ENCODE assay signal across 14 mouse cellular contexts in the genomic region with DNA sequence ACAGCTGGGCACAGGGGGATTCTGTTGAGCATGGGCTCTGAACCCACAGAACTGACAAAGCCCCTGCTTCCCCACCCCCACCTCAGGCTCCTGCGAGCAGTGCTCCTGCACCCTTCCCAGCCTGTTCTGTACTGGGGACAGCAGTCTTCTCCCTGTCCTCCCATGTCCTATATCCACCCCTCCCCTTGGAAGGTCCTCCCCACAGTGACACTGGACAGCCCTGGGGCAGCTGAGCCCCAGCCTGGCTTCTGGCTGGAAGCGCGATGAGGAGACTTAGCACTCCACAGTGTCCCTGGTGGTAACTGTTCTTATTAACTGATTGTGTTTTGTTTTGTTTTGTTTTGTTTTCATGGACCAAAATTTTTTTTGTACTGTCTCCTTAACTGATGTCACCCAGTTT. TPM values are rescaled to one million over a fixed set of nuclear protein-coding genes. Genes with fewer than 3 reads are reported as not detected.
DNase-seq lines count a peak whose midpoint lies in the region; ATAC-seq and TF ChIP-seq lines count a peak whose summit lies in the region.
"Had no signal": no experiment of that assay in that cellular context is flagged by ENCODE, and none has a peak within 500 bp of the region (broad histone marks: within the 10 kb centered on the region; RNA-seq: fewer than 3 reads in every experiment).

No protein-coding gene starts in this region.

- peaks cover 71% of the 10 kb centered on the region for H3K36me3 ChIP-seq in heart, embryonic 12.5 days
- H3K36me3 ChIP-seq in ES-Bruce4 (ENCODE audit: control insufficient read depth, insufficient read depth, low read length, poor library complexity, severe bottlenecking), result peaks cover 29% of the 10 kb centered on the region
- H3K36me3 ChIP-seq in hindbrain, postnatal 0 days (ENCODE audit: insufficient read depth, low read length), result peaks cover 52% of the 10 kb centered on the region

- peak overlapping the region; percentile 85 for H3K27ac ChIP-seq in heart, embryonic 12.5 days (ENCODE audit: poor library complexity, severe bottlenecking)
- peak overlapping the region; percentile 13; the same call in 1 of the 2 replicates for H3K27ac ChIP-seq in ES-Bruce4 (ENCODE audit: insufficient read depth, low read length)
- H3K27ac ChIP-seq in hindbrain, postnatal 0 days, result no peak overlapping the region

- DNase-seq in heart, postnatal 25 days (ENCODE audit: low spot score), result no peak
- peak; percentile 42 to 53 for DNase-seq in adrenal gland, postnatal 36 days
- no peak for DNase-seq in hindbrain, postnatal 0 days (ENCODE audit: low spot score)
- DNase-seq in c-Kit-positive CD71-positive TER-119-positive erythroid progenitor cells, embryonic 14.5 days (ENCODE audit: low spot score), result no peak
- DNase-seq in gastrocnemius, adult 18-20 months (ENCODE audit: low spot score), result no peak
- DNase-seq: cerebellum, adult 11 months; kidney, adult 8-10 months; lung, adult 18-20 months had no signal

- H3K27me3 ChIP-seq in heart, embryonic 12.5 days (replicated peaks), result no peaks in the 10 kb centered on the region
- no peaks in the 10 kb centered on the region for H3K27me3 ChIP-seq in ES-Bruce4 (ENCODE audit: control insufficient read depth, insufficient read depth, low read length, poor library complexity, severe bottlenecking)
- H3K27me3 ChIP-seq in hindbrain, postnatal 0 days (ENCODE audit: insufficient read depth, low read length), result no peaks in the 10 kb centered on the region

- H3K4me2 ChIP-seq in heart, embryonic 12.5 days, result no peak overlapping the region
- no peak overlapping the region for H3K4me2 ChIP-seq in hindbrain, postnatal 0 days (ENCODE audit: low read depth, low read length)

- H3K9ac ChIP-seq in heart, embryonic 12.5 days, result peak overlapping the region; percentile 53
- no peak overlapping the region for H3K9ac ChIP-seq in ES-Bruce4 (ENCODE audit: low read depth, poor library complexity, severe bottlenecking)
- H3K9ac ChIP-seq in hindbrain, postnatal 0 days (replicated peaks; ENCODE audit: low read length), result no peak overlapping the region

- no peak for TF ChIP-seq CTCF in ES-Bruce4 (IDR thresholded peaks at IDR 0.05; ENCODE audit: low read depth, low read length)
- peak; percentile 24; the same call in 1 of the 2 replicates for TF ChIP-seq CTCF in hindbrain, postnatal 0 days (IDR thresholded peaks at IDR 0.05; ENCODE audit: low read depth)

- ATAC-seq in heart, embryonic 12.5 days (ENCODE audit: insufficient number of reproducible peaks, low FRiP score), result peak; percentile 9; the same call in 1 of the 2 replicates
- 0 out of 2 replicates have a peak, but pooled peaks have one; percentile 5 for ATAC-seq in hindbrain, postnatal 0 days
- ATAC-seq: activated CD4-positive, CD25-positive, alpha-beta regulatory T cell, adult 4 months had no signal

- intact Hi-C loops in heart, postnatal 25 days (cut with DNase I), result no loop called here

- peaks cover 53% of the 10 kb centered on the region for H3K4me1 ChIP-seq in heart, embryonic 12.5 days (replicated peaks)
- H3K4me1 ChIP-seq in ES-Bruce4 (ENCODE audit: control insufficient read depth, insufficient read depth, low read length), result peaks cover 10% of the 10 kb centered on the region
- H3K4me1 ChIP-seq in hindbrain, postnatal 0 days (ENCODE audit: insufficient read depth, low read length), result peaks cover 16% of the 10 kb centered on the region

- no peak for TF ChIP-seq POLR2A in ES-Bruce4 (IDR thresholded peaks at IDR 0.05; ENCODE audit: insufficient read depth, low read length)

- TF ChIP-seq EP300 in ES-Bruce4 (IDR thresholded peaks at IDR 0.05; ENCODE audit: insufficient read depth, low read depth, low read length), result no peak

- no peaks in the 10 kb centered on the region for H3K9me3 ChIP-seq in heart, embryonic 12.5 days (replicated peaks)
- H3K9me3 ChIP-seq in ES-Bruce4 (replicated peaks; ENCODE audit: control insufficient read depth, insufficient read depth, low read length, poor library complexity, severe bottlenecking), result no peaks in the 10 kb centered on the region
- no peaks in the 10 kb centered on the region for H3K9me3 ChIP-seq in hindbrain, postnatal 0 days (ENCODE audit: low read length)
- H3K9me3 ChIP-seq: megakaryocyte, embryonic 14.5 days had no signal

- 57% methylated on average over 3 of the region's 3 CpGs for WGBS in heart, embryonic 12.5 days
- 64% methylated on average over 3 of the region's 3 CpGs for whole genome bisulfite sequencing in hindbrain, postnatal 0 days

- no peak overlapping the region for H3K4me3 ChIP-seq in heart, embryonic 12.5 days
- no peak overlapping the region for H3K4me3 ChIP-seq in ES-Bruce4 (ENCODE audit: low read depth, low read length)
- no peak overlapping the region for H3K4me3 ChIP-seq in hindbrain, postnatal 0 days (ENCODE audit: low read length)
- H3K4me3 ChIP-seq: megakaryocyte, embryonic 14.5 days had no signal

RNA-seq across cellular contexts. Expression of gene Gpd1, which starts 3.7 kb away (rescaled TPM):
- polyA plus RNA-seq in heart, embryonic 12.5 days (2016; fragmentation: Nextera tagmentation; extraction: Ambion mirVana), result 0.77 and 1.1 TPM in 2 replicates
- total RNA-seq in heart, postnatal 25 days (2021), result 10 to 100 TPM; 54.1 to 67.6 TPM
- polyA plus RNA-seq in ES-Bruce4 (2011; ENCODE audit: insufficient read depth, insufficient read length, low read depth, missing spikeins), result 0.28 and 1.9 TPM in 2 replicates
- 1,000 to 10,000 TPM in 1 of 2 experiments, 100 to 1,000 TPM in 1; 945 to 1,041 TPM for total RNA-seq in adrenal gland, postnatal 36 days (2021)
- total RNA-seq in hindbrain, postnatal 0 days (2014; rRNA removed), result 2.8 and 3.7 TPM in 2 replicates
- 2.5 TPM in 2 replicates for polyA plus RNA-seq in hindbrain, postnatal 0 days (2015; fragmentation: Nextera tagmentation; extraction: Ambion mirVana)
- total RNA-seq in gastrocnemius, adult 18-20 months (2021), result 100 to 1,000 TPM; 366 to 449 TPM

RNA-seq across cellular contexts. Expression of gene Gm17349, which starts 8.3 kb away (rescaled TPM):
- polyA plus RNA-seq in heart, embryonic 12.5 days (2016; fragmentation: Nextera tagmentation; extraction: Ambion mirVana), result not detected in 2 replicates
- 1 to 10 TPM; 2.8 to 4.2 TPM for total RNA-seq in heart, postnatal 25 days (2021)
- polyA plus RNA-seq in ES-Bruce4 (2011; ENCODE audit: insufficient read depth, insufficient read length, low read depth, missing spikeins), result not detected in 2 replicates
- 10 to 100 TPM; 19.6 to 24.6 TPM for total RNA-seq in adrenal gland, postnatal 36 days (2021)
- not detected in 2 replicates for total RNA-seq in hindbrain, postnatal 0 days (2014; rRNA removed)
- not detected in 2 replicates for polyA plus RNA-seq in hindbrain, postnatal 0 days (2015; fragmentation: Nextera tagmentation; extraction: Ambion mirVana)
- total RNA-seq in gastrocnemius, adult 18-20 months (2021), result not detected
- polyA plus RNA-seq: activated CD4-positive, CD25-positive, alpha-beta regulatory T cell, adult 4 months; gonadal fat pad, adult 2 months; limb, embryonic 11.5 days had no signal

RNA-seq across cellular contexts. Expression of gene Smarcd1, which starts 11.6 kb away (rescaled TPM):
- 25.5 and 29.3 TPM in 2 replicates for polyA plus RNA-seq in heart, embryonic 12.5 days (2016; fragmentation: Nextera tagmentation; extraction: Ambion mirVana)
- 10 to 100 TPM; 23.5 to 25.3 TPM for total RNA-seq in heart, postnatal 25 days (2021)
- polyA plus RNA-seq in ES-Bruce4 (2011; ENCODE audit: insufficient read depth, insufficient read length, low read depth, missing spikeins), result 92.3 and 100 TPM in 2 replicates
- 10 to 100 TPM; 40.8 to 51.2 TPM for total RNA-seq in adrenal gland, postnatal 36 days (2021)
- 74.0 and 89.4 TPM in 2 replicates for total RNA-seq in hindbrain, postnatal 0 days (2014; rRNA removed)
- polyA plus RNA-seq in hindbrain, postnatal 0 days (2015; fragmentation: Nextera tagmentation; extraction: Ambion mirVana), result 78.1 and 91.2 TPM in 2 replicates
- total RNA-seq in gastrocnemius, adult 18-20 months (2021), result 1 to 10 TPM; 5.8 to 7.4 TPM

RNA-seq across cellular contexts. Expression of gene Cox14, which starts 11.8 kb away (rescaled TPM):
- 168 and 170 TPM in 2 replicates for polyA plus RNA-seq in heart, embryonic 12.5 days (2016; fragmentation: Nextera tagmentation; extraction: Ambion mirVana)
- 100 to 1,000 TPM; 227 to 229 TPM for total RNA-seq in heart, postnatal 25 days (2021)
- 36.3 and 37.8 TPM in 2 replicates for polyA plus RNA-seq in ES-Bruce4 (2011; ENCODE audit: insufficient read depth, insufficient read length, low read depth, missing spikeins)
- total RNA-seq in adrenal gland, postnatal 36 days (2021), result 100 to 1,000 TPM; 227 to 257 TPM
- 61.2 and 101 TPM in 2 replicates for total RNA-seq in hindbrain, postnatal 0 days (2014; rRNA removed)
- polyA plus RNA-seq in hindbrain, postnatal 0 days (2015; fragmentation: Nextera tagmentation; extraction: Ambion mirVana), result 201 and 202 TPM in 2 replicates
- total RNA-seq in gastrocnemius, adult 18-20 months (2021), result 100 to 1,000 TPM; 139 to 156 TPM

RNA-seq across cellular contexts. Expression of gene Asic1, which starts 43.4 kb away (rescaled TPM):
- 2.6 and 3.2 TPM in 2 replicates for polyA plus RNA-seq in heart, embryonic 12.5 days (2016; fragmentation: Nextera tagmentation; extraction: Ambion mirVana)
- total RNA-seq in heart, postnatal 25 days (2021), result under 1 TPM; 0.48 to 0.55 TPM
- polyA plus RNA-seq in ES-Bruce4 (2011; ENCODE audit: insufficient read depth, insufficient read length, low read depth, missing spikeins), result 3.9 and 4.1 TPM in 2 replicates
- under 1 TPM; 0.53 to 0.56 TPM for total RNA-seq in adrenal gland, postnatal 36 days (2021)
- 127 and 143 TPM in 2 replicates for total RNA-seq in hindbrain, postnatal 0 days (2014; rRNA removed)
- polyA plus RNA-seq in hindbrain, postnatal 0 days (2015; fragmentation: Nextera tagmentation; extraction: Ambion mirVana), result 32.0 and 37.1 TPM in 2 replicates
- under 1 TPM in 1 of 2 experiments, not detected in 1; 0.11 TPM for total RNA-seq in gastrocnemius, adult 18-20 months (2021)

Comparison
In these comparisons a context has a peak if more than half of its experiments do, and no peak if none do; other contexts are left out.
1. DNase-seq: peak in adrenal gland, postnatal 36 days (2 of 2); none in heart, postnatal 25 days (single experiment), hindbrain, postnatal 0 days (single experiment), c-Kit-positive CD71-positive TER-119-positive erythroid progenitor cells, embryonic 14.5 days (single experiment) and gastrocnemius, adult 18-20 months (single experiment).
2. RNA of gene Gpd1, which starts 3.7 kb away (total RNA-seq): 945 to 1,041 TPM in adrenal gland, postnatal 36 days, 366 to 449 TPM in gastrocnemius, adult 18-20 months and 54.1 to 67.6 TPM in heart, postnatal 25 days; 2.8 to 3.7 TPM in hindbrain, postnatal 0 days; every median in the first group is over 10 times any median in the second.